Mouse (Mus musculus) limb, embryonic 13.5 days (tissue): Measurements from ENCODE around the gene Hmga1b. TPM values are rescaled to one million over a fixed set of nuclear protein-coding genes. Genes with fewer than 3 reads are reported as not detected.
"Not testable (repeated sequence)": the region's sequence is repeated elsewhere in the genome, so short reads cannot be mapped to it uniquely, and the experiment has no call there.

Experiments
- ATAC-seq: fragments of 200-750 bp; cut with Nextera tagmentation; 2 replicates; pipeline ENCODE4 v1.8.0; 2017; ENCODE audit warnings: low read depth, moderate number of reproducible peaks, moderate TSS enrichment; ENCODE audit not compliant: low FRiP score
- H3K27ac ChIP-seq: fragments of 300-500 bp; sonication (generic); 2 replicates; pipeline ENCODE4 v1.5.1; 2015; ENCODE audit warnings: inconsistent platforms, mild to moderate bottlenecking, moderate library complexity
- H3K27me3 ChIP-seq: fragments of 300-500 bp; sonication (generic); 2 replicates; pipeline ENCODE4 v1.6.1; 2015; ENCODE audit warnings: mild to moderate bottlenecking, inconsistent platforms
- H3K36me3 ChIP-seq: fragments of 300-500 bp; sonication (generic); 2 replicates; pipeline ENCODE4 v1.6.1; 2015; ENCODE audit warnings: inconsistent platforms, mild to moderate bottlenecking, moderate library complexity
- H3K4me1 ChIP-seq: fragments of 300-500 bp; sonication (generic); 2 replicates; pipeline ENCODE4 v1.6.1; 2015; ENCODE audit warnings: inconsistent platforms
- H3K4me2 ChIP-seq: fragments of 300-500 bp; sonication (generic); replicated peaks from 2 replicates; pipeline ENCODE4 v1.6.1; 2015; ENCODE audit warnings: inconsistent platforms, mild to moderate bottlenecking, moderate library complexity
- H3K4me3 ChIP-seq: fragments of 300-500 bp; sonication (generic); 2 replicates; pipeline ENCODE4 v1.5.1; 2015; ENCODE audit warnings: moderate library complexity, mild to moderate bottlenecking, inconsistent platforms
- H3K9ac ChIP-seq: fragments of 300-500 bp; sonication (generic); 2 replicates; pipeline ENCODE4 v1.6.1; 2015; ENCODE audit warnings: mild to moderate bottlenecking, inconsistent platforms
- H3K9me3 ChIP-seq: fragments of 300-500 bp; sonication (generic); 2 replicates; pipeline ENCODE4 v1.6.1; 2016; ENCODE audit warnings: inconsistent platforms
- WGBS: fragments of 180-500 bp; shearing (Covaris S2); methylation state at CpG from one replicate; pipeline ENCODE4 v1.1.7; 2015; 5-methylcytosine and 5-hydroxymethylcytosine counted together
- polyA plus RNA-seq: library from polyadenylated mRNA; unstranded; fragments of >200 nt; fragmentation: Nextera tagmentation; extraction: Ambion mirVana; gene quantifications from 2 replicates; pipeline ENCODE4 v1.2.1, GENCODE M21; 2015

Hmga1b gene
- polyA plus RNA-seq, 1 experiment from 2014 or later: 4.9 TPM

DNA sequence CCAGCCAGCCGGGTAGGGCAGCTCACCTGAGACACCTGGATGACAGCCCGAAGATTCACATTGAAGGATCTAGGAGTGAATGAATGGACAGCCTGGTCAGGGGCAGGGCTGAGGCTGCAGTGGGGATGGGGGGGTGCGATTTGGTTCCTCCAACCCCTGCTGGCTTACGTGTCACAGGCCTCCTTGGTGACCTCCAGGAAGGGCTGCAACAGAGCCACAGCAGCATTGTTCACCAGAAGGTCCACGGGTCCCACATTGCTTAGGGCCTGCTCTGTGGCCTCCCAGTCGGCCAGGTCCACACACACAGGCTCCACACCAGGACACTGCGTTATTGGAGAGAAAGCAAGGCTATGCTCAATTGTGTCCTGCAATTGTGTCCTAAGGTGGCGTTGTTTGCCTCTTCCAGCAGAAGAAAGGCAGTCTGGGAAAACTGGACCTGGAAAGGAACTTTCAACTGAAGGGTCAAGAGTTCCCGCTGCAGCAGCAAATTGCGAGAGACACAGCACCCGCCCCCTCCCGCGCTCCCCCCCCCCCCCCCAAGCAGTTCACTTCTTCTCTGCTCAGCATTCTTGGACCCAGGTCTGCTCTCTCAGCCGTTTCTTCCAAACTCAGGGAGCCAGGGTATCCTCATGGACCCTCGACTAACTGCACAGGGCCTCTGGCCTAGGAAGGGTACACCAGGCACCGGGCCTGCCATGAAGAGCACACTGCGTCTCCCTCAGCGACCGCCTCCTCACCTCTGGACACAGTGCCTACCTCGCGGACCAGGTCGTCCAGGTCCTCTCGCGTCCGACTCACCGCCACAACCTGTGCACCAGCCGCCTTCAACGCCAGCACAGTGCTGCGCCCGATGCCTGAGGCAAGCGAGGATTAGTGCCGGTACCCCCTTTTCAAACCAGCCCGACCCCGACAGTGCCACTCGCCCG lies 36.1 kb upstream of the Hmga1b start:
- peak; percentile 4; the same call in 1 of the 2 replicates for ATAC-seq

DNA sequence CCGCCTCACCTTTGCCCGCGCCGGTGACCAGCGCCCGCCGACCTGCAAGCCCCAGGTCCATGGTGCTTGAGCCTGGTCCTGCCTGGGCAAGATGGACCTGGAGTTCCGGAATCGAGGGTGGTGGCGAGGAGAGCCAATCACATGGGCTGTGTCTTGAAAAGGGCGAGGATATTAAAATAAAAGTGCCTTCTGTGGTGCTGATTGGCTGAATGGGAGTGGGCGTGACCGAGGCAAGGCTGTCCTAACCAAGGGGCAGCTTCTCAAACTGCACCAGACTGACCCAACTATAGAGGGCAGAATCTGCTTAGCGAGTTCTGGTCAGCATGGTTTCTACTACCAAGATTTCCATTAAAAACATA lies 35.4 kb upstream of the Hmga1b start, which contains the start of gene Dcxr:
Gene Dcxr (minus strand): TSS at position 113 of the 359 bp plus-strand sequence.
- peak; percentile 87 for ATAC-seq
- WGBS: under 1% methylated on average over 14 of the region's 14 CpGs
- H3K36me3 ChIP-seq: peaks cover 5% of the 10 kb centered on the region
- H3K27ac ChIP-seq: no peak within 1 kb of the TSS
- peak within 1 kb of the TSS; percentile 74 for H3K9ac ChIP-seq
- H3K4me3 ChIP-seq: peak within 1 kb of the TSS; percentile 65
- peaks cover 12% of the 10 kb centered on the region for H3K27me3 ChIP-seq
- no peaks in the 10 kb centered on the region for H3K9me3 ChIP-seq
- peak within 1 kb of the TSS; percentile 89 for H3K4me2 ChIP-seq
- H3K4me1 ChIP-seq: peaks cover 22% of the 10 kb centered on the region

More for the DNA sequence above, 36.1 kb upstream of the Hmga1b start:
- 19% methylated on average over 34 of the region's 36 CpGs for WGBS
- Histone ChIP-seq H3K36me3 (peaks cover 5% of the 10 kb centered on the region), H3K4me1 (peaks cover 27% of the 10 kb centered on the region), H3K9ac (peak overlapping the region; percentile 74), H3K9me3 (no peaks in the 10 kb centered on the region), H3K4me2 (peak overlapping the region; percentile 89), H3K4me3 (peak overlapping the region; percentile 65), H3K27me3 (peaks cover 12% of the 10 kb centered on the region), H3K27ac (no peak overlapping the region)

GRCm38 (mm10) chr11:120727564-120727963 lies 35.0 kb upstream of the Hmga1b start:
- H3K4me2 ChIP-seq: peak overlapping the region; percentile 89
- H3K9ac ChIP-seq: no peak overlapping the region
- no peak overlapping the region for H3K27ac ChIP-seq
- 60% methylated on average over 12 of the region's 12 CpGs for WGBS
- peak; percentile 1; the same call in 1 of the 2 replicates for ATAC-seq
- no peak overlapping the region; the same call in 1 of the 2 replicates for H3K4me3 ChIP-seq
- H3K9me3 ChIP-seq: no peaks in the 10 kb centered on the region
- peaks cover 22% of the 10 kb centered on the region for H3K4me1 ChIP-seq
- peaks cover 8% of the 10 kb centered on the region for H3K27me3 ChIP-seq
- H3K36me3 ChIP-seq: peaks cover 5% of the 10 kb centered on the region

DNA sequence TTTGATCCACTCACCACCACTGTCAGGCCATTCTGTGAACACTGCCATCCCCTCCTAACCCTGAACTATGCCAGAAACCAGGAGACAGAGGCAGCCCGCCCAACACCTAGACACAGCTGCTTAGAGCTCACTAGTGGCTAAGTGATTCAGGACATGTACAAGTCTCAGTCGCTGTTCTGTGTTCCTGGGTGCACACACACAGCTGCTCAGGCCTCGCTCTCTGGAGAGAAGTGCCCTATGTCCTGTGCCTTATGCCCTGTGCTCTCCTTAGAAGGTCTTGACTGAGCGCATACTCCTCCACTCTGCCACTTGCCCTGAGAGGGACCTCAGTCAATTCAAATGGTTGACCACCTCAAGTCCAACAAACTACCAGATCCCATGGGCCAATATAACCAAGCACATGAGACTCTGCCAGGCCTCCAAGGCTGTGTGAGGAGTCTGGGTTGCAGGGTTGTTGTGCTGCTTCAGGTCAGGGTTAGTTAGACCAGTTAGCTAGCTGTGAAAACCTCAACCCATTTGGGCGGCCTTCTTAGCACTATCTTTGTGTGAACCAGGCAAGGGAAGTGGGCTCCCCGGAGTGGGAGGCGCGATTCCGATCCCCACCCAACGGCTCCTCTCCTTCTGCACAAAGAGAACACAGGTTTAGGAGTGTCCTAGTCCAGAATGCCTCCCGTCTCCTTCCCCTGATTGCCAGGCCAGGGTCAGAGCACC lies 33.9 kb upstream of the Hmga1b start:
- Histone ChIP-seq H3K27ac (no peak overlapping the region), H3K4me3 (no peak overlapping the region), H3K4me2 (peak overlapping the region; percentile 51; the same call in 1 of the 2 replicates), H3K27me3 (peaks cover 5% of the 10 kb centered on the region; the same call in 1 of the 2 replicates), H3K9me3 (no peaks in the 10 kb centered on the region), H3K36me3 (peaks cover 5% of the 10 kb centered on the region; the same call in 1 of the 2 replicates), H3K4me1 (peaks cover 27% of the 10 kb centered on the region), H3K9ac (no peak overlapping the region; the same call in 1 of the 2 replicates)
- WGBS: 74% methylated on average over 11 of the region's 11 CpGs
- ATAC-seq: no peak

DNA sequence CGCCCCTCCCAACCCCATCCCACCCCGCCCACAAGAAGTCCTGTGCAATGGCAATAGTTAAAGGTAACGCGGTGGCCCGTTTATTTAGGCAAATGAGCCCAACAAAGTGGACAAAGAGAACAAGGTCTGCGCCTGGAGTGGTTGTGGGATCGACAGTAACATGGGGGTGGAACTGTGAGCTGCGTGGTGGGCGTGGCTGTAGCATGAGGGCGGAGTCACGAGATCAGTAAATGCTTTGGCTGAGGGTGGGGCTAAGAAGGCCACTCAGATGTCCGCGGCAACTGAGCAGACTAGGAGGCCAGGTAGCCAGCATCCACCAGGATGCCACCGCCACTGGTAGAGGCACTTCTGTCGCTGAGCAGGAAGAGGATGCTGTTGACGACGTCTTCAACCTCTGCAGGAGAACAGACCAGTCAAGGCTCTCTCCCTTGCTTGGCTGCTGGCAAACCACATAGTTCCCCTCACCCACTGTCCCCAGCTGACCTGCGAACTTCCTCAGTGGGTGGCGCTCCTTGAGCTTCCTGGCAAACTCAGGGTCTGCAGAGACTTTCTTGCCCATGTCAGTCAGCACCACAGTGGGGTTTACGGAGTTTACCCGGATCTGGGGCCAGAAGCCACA lies 33.1 kb upstream of the Hmga1b start:
- peak overlapping the region; percentile 11 for H3K4me3 ChIP-seq
- peak overlapping the region; percentile 51 for H3K4me2 ChIP-seq
- peaks cover 27% of the 10 kb centered on the region for H3K4me1 ChIP-seq
- ATAC-seq: peak; percentile 48; the same call in 1 of the 2 replicates
- not testable (repeated sequence) for H3K27me3 ChIP-seq, H3K36me3 ChIP-seq, H3K9me3 ChIP-seq, H3K27ac ChIP-seq
- peak overlapping the region; percentile 13; the same call in 1 of the 2 replicates for H3K9ac ChIP-seq
- WGBS: 3% methylated on average over 17 of the region's 21 CpGs

DNA sequence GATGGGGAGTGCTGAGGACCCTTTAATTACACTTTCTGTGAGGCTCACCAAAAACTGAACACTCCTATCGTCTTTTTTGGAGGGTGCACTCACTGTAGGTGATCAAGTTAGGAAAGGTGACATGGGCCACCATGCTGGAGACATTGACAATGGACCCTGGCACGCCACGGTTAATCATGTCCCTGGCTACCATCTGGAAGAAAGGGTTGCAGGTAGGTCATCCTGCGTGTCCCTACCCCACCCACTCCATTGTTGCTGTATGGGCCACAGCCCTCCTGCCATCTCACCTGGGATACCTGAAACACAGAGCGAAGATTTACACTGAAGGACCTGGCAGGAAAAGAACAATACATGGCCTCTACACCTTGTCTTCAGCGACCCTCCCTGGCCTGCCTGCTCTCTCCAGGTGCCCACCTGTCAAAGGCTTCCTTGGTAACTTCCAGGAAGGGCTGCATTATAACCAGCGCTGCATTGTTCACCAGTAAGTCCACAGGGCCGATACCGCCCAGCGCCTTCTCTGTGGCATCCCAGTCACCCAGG lies 32.2 kb upstream of the Hmga1b start:
- Histone ChIP-seq H3K9ac (no peak overlapping the region), H3K27me3 (peaks cover 5% of the 10 kb centered on the region; the same call in 1 of the 2 replicates), H3K36me3 (peaks cover 3% of the 10 kb centered on the region; the same call in 1 of the 2 replicates), H3K4me1 (peaks cover 27% of the 10 kb centered on the region), H3K9me3 (no peaks in the 10 kb centered on the region), H3K4me2 (no peak overlapping the region), H3K27ac (no peak overlapping the region), H3K4me3 (no peak overlapping the region)
- no peak for ATAC-seq
- WGBS: 90% methylated on average over 10 of the region's 10 CpGs

GRCm38 (mm10) chr11:120731395-120731794 lies 31.2 kb upstream of the Hmga1b start:
- Histone ChIP-seq H3K4me2 (peak overlapping the region; percentile 15; the same call in 1 of the 2 replicates), H3K4me3 (no peak overlapping the region; the same call in 1 of the 2 replicates), H3K27me3 (no peaks in the 10 kb centered on the region), H3K9me3 (no peaks in the 10 kb centered on the region), H3K36me3 (no peaks in the 10 kb centered on the region), H3K4me1 (peaks cover 23% of the 10 kb centered on the region), H3K27ac (peak overlapping the region; percentile 81; the same call in 1 of the 2 replicates), H3K9ac (no peak overlapping the region)
- 93% methylated on average over 1 of the region's 1 CpGs for WGBS
- no peak for ATAC-seq

DNA sequence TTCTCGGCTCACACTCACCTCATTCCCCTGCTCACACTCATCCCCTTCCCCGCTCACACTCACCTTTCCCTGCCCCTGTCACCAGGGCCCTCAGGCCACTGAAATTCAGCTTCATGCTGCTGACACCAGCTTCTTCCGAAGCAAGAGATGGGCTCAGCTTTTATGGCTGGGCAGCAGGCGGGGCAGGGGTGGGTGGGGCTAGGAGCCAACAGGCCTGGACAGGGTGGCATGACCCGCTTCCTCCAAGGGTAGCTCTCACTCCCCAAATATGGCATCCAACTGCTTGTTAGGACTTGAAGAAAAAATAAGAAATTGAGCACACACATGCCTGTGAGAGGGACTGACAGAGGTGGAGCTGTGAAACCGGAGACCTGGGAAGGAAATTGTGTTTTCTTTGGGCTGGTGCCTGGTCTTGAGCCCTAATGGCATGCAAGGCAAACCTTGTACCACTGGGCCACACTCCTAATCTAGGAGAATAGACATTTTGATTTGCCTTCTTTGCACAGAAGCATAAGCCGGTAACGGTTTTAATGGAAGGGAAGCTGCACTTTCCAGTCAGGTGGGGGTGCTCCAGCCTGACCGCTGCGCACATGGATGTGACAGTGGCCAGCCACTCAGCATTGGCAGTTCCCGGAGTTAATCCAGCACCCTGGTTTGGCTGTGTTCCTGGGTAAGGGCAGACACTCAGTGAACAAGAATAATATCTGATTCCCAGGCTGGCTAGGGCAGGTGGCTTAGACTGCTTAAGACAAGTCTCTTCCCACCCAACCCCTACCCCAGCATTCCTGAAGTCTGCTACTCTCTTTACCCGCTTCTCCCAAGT lies 30.5 kb upstream of the Hmga1b start, which contains the start of gene Cbr2:
Gene Cbr2 (minus strand): TSS at position 257 of the 823 bp plus-strand sequence.
- Histone ChIP-seq H3K9me3 (no peaks in the 10 kb centered on the region), H3K4me3 (no peak within 1 kb of the TSS; the same call in 1 of the 2 replicates), H3K4me1 (peaks cover 18% of the 10 kb centered on the region), H3K27ac (peak within 1 kb of the TSS; percentile 81; the same call in 1 of the 2 replicates), H3K27me3 (no peaks in the 10 kb centered on the region), H3K36me3 (no peaks in the 10 kb centered on the region), H3K9ac (no peak within 1 kb of the TSS), H3K4me2 (peak within 1 kb of the TSS; percentile 15; the same call in 1 of the 2 replicates)
- WGBS: 56% methylated on average over 12 of the region's 12 CpGs
- 0 out of 2 replicates have a peak, but pooled peaks have one; percentile 18 for ATAC-seq

GRCm38 (mm10) chr11:120733521-120733920 lies 29.1 kb upstream of the Hmga1b start:
- no peak for ATAC-seq
- H3K4me3 ChIP-seq: no peak overlapping the region
- H3K9ac ChIP-seq: no peak overlapping the region
- no peaks in the 10 kb centered on the region for H3K27me3 ChIP-seq
- 58% methylated on average over 6 of the region's 6 CpGs for WGBS
- H3K4me2 ChIP-seq: no peak overlapping the region
- H3K4me1 ChIP-seq: peaks cover 18% of the 10 kb centered on the region
- H3K9me3 ChIP-seq: no peaks in the 10 kb centered on the region
- no peaks in the 10 kb centered on the region for H3K36me3 ChIP-seq
- H3K27ac ChIP-seq: no peak overlapping the region

- no peaks in the 10 kb centered on the region for H3K36me3 ChIP-seq
- peaks cover 11% of the 10 kb centered on the region for H3K4me1 ChIP-seq
- no peak overlapping the region for H3K4me3 ChIP-seq
- no peak overlapping the region for H3K9ac ChIP-seq
- no peak overlapping the region for H3K4me2 ChIP-seq
- H3K9me3 ChIP-seq: no peaks in the 10 kb centered on the region
- H3K27ac ChIP-seq: no peak overlapping the region
- WGBS: 72% methylated on average over 6 of the region's 6 CpGs
- no peaks in the 10 kb centered on the region for H3K27me3 ChIP-seq
- ATAC-seq: no peak
Measured at GRCm38 (mm10) chr11:120736424-120736823, 26.2 kb upstream of the Hmga1b start.
